In the genomic region with DNA sequence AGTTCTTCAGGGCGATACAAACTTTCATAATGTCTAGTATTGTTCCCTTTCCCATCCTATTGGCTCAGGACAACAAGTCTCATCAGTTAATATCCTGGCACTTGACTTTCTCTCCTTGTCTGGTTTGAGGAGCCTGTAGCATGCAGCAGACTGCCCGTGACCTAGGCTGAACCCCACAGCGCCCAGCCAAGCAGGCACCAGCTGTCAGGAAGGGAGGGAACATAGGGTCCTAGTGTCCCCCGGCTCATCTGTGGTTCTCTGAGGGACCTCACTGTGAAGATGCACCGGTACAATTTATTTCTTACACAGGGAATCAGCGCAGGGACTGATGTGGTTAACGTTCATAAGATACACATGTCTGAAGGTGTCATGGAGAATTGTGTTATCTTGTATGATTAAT, we compare ENCODE assay signal across 17 mouse cellular contexts. TPM values are rescaled to one million over a fixed set of nuclear protein-coding genes. Genes with fewer than 3 reads are reported as not detected.
DNase-seq lines count a peak whose midpoint lies in the region; ATAC-seq lines count a peak whose summit lies in the region.
"Had no signal": no experiment of that assay in that cellular context is flagged by ENCODE, and none has a peak within 500 bp of the region (broad histone marks: within the 10 kb centered on the region; RNA-seq: fewer than 3 reads in every experiment).

No protein-coding gene starts in this region.

- H3K9ac ChIP-seq in hindbrain, embryonic 15.5 days = no peak overlapping the region
- no peak overlapping the region for H3K9ac ChIP-seq in hindbrain, embryonic 13.5 days
- H3K9ac ChIP-seq: embryonic facial prominence, embryonic 15.5 days; liver, embryonic 15.5 days; midbrain, embryonic 13.5 days had no signal

- H3K4me3 ChIP-seq in hindbrain, embryonic 15.5 days = no peak overlapping the region
- H3K4me3 ChIP-seq in hindbrain, embryonic 13.5 days = no peak overlapping the region
- H3K4me3 ChIP-seq: embryonic facial prominence, embryonic 15.5 days; forebrain, embryonic 10.5 days; liver, embryonic 15.5 days; midbrain, embryonic 13.5 days had no signal

- H3K9me3 ChIP-seq in hindbrain, embryonic 15.5 days = no peaks in the 10 kb centered on the region
- no peaks in the 10 kb centered on the region for H3K9me3 ChIP-seq in hindbrain, embryonic 13.5 days
- H3K9me3 ChIP-seq: embryonic facial prominence, embryonic 15.5 days; forebrain, embryonic 10.5 days; liver, embryonic 15.5 days; midbrain, embryonic 13.5 days had no signal

- peak; percentile 54; the same call in 1 of the 2 replicates for ATAC-seq in hindbrain, embryonic 15.5 days (ENCODE audit: low FRiP score, low read depth)
- ATAC-seq in hindbrain, embryonic 13.5 days (ENCODE audit: low FRiP score) = no peak
- ATAC-seq: midbrain, embryonic 13.5 days had no signal

- H3K4me1 ChIP-seq in hindbrain, embryonic 15.5 days (replicated peaks) = no peaks in the 10 kb centered on the region
- peaks cover 10% of the 10 kb centered on the region; the same call in 1 of the 2 replicates for H3K4me1 ChIP-seq in hindbrain, embryonic 13.5 days (replicated peaks)
- H3K4me1 ChIP-seq: forebrain, embryonic 10.5 days; liver, embryonic 15.5 days; midbrain, embryonic 13.5 days had no signal

- DNase-seq in cerebellum, postnatal 10 days = peak; percentile 51 to 66
- DNase-seq in cerebellum, adult 9-10 months = no peak
- peak; percentile 23 for DNase-seq in testis, postnatal 14 days (ENCODE audit: low spot score)
- no peak for DNase-seq in testis, postnatal 10 days (ENCODE audit: low spot score)
- DNase-seq in retina, postnatal 1 day = peak; percentile 41
- DNase-seq in urinary bladder, postnatal 36 days (ENCODE audit: low spot score in 2 of 2) = no peak
- DNase-seq: cerebellum, postnatal 36 days; heart, adult 18-20 months; kidney, adult 11 months; right cerebral cortex, postnatal 4 days had no signal

- no peaks in the 10 kb centered on the region for H3K36me3 ChIP-seq in hindbrain, embryonic 15.5 days
- no peaks in the 10 kb centered on the region for H3K36me3 ChIP-seq in hindbrain, embryonic 13.5 days
- H3K36me3 ChIP-seq: embryonic facial prominence, embryonic 15.5 days; forebrain, embryonic 10.5 days; liver, embryonic 15.5 days; midbrain, embryonic 13.5 days had no signal

- 0 out of 2 replicates have a peak, but pooled peaks cover 3% of the 10 kb centered on the region for H3K27me3 ChIP-seq in hindbrain, embryonic 15.5 days
- H3K27me3 ChIP-seq in hindbrain, embryonic 13.5 days = no peaks in the 10 kb centered on the region
- H3K27me3 ChIP-seq: embryonic facial prominence, embryonic 15.5 days; liver, embryonic 15.5 days; midbrain, embryonic 13.5 days had no signal

- no peak overlapping the region for H3K4me2 ChIP-seq in hindbrain, embryonic 15.5 days
- H3K4me2 ChIP-seq in hindbrain, embryonic 13.5 days = no peak overlapping the region
- H3K4me2 ChIP-seq: embryonic facial prominence, embryonic 15.5 days; liver, embryonic 15.5 days; midbrain, embryonic 13.5 days had no signal

- 60% methylated on average over 7 of the region's 7 CpGs for WGBS in hindbrain, embryonic 15.5 days
- 67% methylated on average over 7 of the region's 7 CpGs for WGBS in hindbrain, embryonic 13.5 days

- H3K27ac ChIP-seq in hindbrain, embryonic 15.5 days (replicated peaks) = no peak overlapping the region
- no peak overlapping the region for H3K27ac ChIP-seq in hindbrain, embryonic 13.5 days
- H3K27ac ChIP-seq: embryonic facial prominence, embryonic 15.5 days; forebrain, embryonic 10.5 days; liver, embryonic 15.5 days; midbrain, embryonic 13.5 days had no signal

RNA-seq across cellular contexts. Expression of gene Il1rl2, which starts 52.3 kb away (rescaled TPM):
- polyA plus RNA-seq in hindbrain, embryonic 15.5 days (2015; fragmentation: Nextera tagmentation; extraction: Ambion mirVana) = 0.75 and 0.83 TPM in 2 replicates
- polyA plus RNA-seq in hindbrain, embryonic 13.5 days (2015; fragmentation: Nextera tagmentation; extraction: Ambion mirVana) = 1.3 and 1.5 TPM in 2 replicates

RNA-seq across cellular contexts. Expression of gene Il1rl1, which starts 52.6 kb away (rescaled TPM):
- polyA plus RNA-seq in hindbrain, embryonic 15.5 days (2015; fragmentation: Nextera tagmentation; extraction: Ambion mirVana) = 0.05 TPM in 1 of 2 replicates, not detected in the other
- 0.44 TPM in 1 of 2 replicates, not detected in the other for polyA plus RNA-seq in hindbrain, embryonic 13.5 days (2015; fragmentation: Nextera tagmentation; extraction: Ambion mirVana)
- polyA plus RNA-seq: forebrain, embryonic 10.5 days; neural tube, embryonic 14.5 days had no signal

Comparison
In these comparisons a context has a peak if more than half of its experiments do, and no peak if none do; other contexts are left out.
1. DNase-seq: peak in cerebellum, postnatal 10 days (2 of 2), testis, postnatal 14 days (single experiment) and retina, postnatal 1 day (single experiment); none in cerebellum, adult 9-10 months (single experiment), testis, postnatal 10 days (single experiment) and urinary bladder, postnatal 36 days (0 of 2).